Mouse (Mus musculus) cerebellum, adult 9-11 months (tissue): ENCODE data around the gene Hist1h2bh.
"Not testable (repeated sequence)": the region's sequence is repeated elsewhere in the genome, so short reads cannot be mapped to it uniquely, and the experiment has no call there.

ENCODE experiments used
- DNase-seq: peaks from one replicate; pipeline ENCODE4 v3.0.0; 2022

Gene Hist1h2bh

DNA sequence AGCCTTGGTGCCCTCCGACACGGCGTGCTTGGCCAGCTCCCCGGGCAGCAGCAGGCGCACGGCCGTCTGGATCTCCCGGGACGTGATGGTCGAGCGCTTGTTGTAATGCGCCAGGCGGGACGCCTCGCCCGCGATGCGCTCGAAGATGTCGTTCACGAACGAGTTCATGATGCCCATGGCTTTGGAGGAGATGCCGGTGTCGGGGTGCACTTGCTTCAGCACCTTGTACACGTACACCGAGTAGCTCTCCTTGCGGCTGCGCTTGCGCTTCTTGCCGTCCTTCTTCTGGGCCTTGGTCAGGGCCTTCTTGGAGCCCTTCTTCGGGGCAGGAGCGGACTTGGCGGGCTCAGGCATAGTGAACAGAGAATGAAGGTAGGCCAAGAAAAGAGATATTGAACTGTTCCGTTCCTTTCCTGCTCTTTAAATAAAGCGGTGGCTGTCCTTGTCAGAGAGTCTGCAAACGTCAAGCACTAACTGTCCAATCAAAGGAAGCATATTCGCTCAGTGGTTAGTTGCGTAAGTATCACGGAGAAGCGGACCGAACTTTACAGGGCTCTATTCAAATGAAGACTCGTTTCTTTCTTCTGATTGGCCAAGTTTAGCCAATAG lies at the start of gene Hist1h2bh:
Gene Hist1h2bh (minus strand): TSS at position 394 of the 609 bp plus-strand sequence.
- DNase-seq: peak; percentile 67

DNA sequence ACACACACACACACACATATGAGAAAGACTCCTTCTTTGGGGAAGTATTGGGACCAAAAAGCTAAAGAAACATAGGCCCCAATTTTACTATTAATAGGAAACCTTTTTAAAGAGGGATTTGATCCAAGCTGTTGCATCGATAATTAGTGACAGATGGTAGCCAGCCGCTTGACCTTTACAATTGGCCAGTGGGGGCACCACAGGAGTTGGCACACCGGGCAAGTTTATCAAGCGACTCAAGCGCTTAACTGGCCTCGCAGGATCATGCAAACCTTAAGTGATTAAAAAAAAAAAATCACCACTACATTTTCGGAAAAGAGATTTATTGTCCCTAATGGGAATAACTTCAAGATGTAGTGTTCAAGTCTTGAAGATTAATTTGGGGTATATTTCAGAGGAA lies 49.4 kb upstream of the Hist1h2bh start:
- DNase-seq: peak; percentile 70

DNA sequence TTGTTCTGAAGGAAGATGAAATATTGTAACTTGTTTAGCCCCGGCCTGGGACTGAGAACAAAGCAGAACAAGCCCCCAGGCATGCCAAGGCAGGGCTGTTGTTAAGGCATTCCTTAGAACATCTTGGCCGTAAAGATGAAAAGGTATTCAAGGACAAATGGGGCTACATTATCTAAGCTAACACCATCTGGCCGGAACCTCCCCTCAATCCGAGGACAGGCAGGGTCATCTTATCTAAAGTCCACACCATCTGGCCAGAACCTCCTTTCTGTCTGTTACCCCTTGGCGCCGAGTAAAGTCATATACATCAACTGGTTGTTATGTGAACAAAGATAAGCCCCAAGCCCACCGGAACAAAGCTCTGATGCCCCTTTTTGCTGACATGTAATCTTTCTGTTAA lies 48.7 kb upstream of the Hist1h2bh start:
- not testable (repeated sequence) for DNase-seq

DNA sequence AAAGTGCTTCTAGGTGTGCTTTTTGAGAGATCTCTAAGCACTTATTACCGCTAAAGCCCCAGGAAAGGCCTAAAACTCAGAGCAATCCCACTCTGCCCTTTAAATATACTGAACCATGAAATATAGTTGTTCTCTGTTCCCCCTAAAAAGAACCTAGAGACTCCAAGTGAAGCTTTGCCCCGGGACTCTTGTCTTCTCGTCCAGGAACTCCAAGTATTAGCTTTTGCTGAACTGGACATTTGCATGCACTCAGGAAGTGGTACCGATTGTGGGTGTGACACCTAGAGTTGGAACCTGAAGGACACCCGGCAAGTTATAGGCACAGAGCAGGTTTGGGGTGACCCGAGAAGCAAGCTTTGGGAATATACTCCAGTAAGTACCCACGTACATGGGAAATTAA lies 48.0 kb upstream of the Hist1h2bh start:
- DNase-seq: no peak

GRCm38 (mm10) chr13:23586940-23587225 lies 43.7 kb upstream of the Hist1h2bh start:
- DNase-seq: no peak

GRCm38 (mm10) chr13:23586099-23586939 lies 43.1 kb upstream of the Hist1h2bh start:
- DNase-seq: no peak

DNA sequence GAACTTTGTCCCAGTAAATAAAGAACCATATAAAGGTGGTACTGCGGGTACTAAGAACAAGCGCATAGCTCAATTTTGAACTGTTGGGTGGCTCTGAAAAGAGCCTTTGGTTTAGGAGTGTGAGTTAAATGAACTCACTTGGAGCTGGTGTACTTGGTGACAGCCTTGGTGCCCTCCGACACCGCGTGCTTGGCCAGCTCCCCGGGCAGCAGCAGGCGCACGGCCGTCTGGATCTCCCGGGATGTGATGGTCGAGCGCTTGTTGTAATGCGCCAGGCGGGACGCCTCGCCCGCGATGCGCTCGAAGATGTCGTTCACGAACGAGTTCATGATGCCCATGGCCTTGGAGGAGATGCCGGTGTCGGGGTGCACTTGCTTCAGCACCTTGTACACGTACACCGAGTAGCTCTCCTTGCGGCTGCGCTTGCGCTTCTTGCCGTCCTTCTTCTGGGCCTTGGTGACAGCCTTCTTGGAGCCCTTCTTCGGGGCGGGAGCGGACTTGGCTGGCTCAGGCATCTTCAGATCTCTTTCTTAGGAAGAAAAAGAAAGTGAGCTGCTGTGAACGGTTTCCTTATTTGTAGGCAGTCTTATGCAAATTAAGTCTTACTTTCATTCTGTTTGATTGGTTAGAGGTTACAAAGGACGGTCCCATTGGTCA lies 42.4 kb upstream of the Hist1h2bh start:
- DNase-seq: peak; percentile 74

- DNase-seq: peak; percentile 52
Observed at GRCm38 (mm10) chr13:23585029-23585441, 41.8 kb upstream of the Hist1h2bh start.

- no peak for DNase-seq
Observed at GRCm38 (mm10) chr13:23584331-23584730, 41.1 kb upstream of the Hist1h2bh start.

DNA sequence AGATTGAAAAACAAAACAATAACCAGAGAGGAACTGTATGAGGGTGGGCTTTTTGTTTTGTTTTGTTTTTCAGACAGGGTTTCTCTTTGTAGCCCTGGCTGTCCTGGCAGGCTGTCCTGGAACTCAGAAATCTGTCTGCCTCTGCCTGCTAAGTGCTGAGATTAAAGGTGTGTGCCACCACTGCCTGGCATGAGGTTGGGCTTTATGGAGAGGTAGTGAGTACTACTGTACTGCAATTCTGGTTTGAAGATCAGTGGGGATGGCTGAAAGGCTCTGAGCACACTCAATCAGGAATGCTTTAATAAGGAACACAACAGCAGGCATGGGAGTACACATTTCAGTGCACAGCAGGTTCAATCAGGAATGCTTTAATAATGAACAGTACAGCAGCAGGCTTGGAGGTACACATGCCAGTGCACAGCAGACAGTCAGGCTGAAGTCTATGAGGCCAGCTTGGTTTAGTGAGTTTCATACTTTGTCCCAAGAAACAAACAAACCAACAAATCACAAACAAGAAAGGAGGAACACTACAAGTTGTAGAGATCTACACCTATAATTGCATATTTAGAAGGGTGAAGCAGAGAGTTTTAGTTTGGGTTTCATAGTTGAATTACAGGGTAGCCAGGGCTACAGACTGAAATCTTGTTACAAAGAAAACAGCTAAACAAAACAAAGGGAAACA lies 40.3 kb upstream of the Hist1h2bh start:
- no peak for DNase-seq

- no peak for DNase-seq
Observed at GRCm38 (mm10) chr13:23582219-23583056, 39.2 kb upstream of the Hist1h2bh start.

GRCm38 (mm10) chr13:23581408-23582218 lies 38.4 kb upstream of the Hist1h2bh start, which contains the start of gene Hist1h4d:
Gene Hist1h4d, plus strand, starts transcription at chr13:23581598.
- peak; percentile 97 for DNase-seq

GRCm38 (mm10) chr13:23577835-23578234 lies 34.6 kb upstream of the Hist1h2bh start:
- DNase-seq: no peak

GRCm38 (mm10) chr13:23576906-23577639 lies 33.9 kb upstream of the Hist1h2bh start:
- no peak for DNase-seq

GRCm38 (mm10) chr13:23576351-23576881 lies 33.2 kb upstream of the Hist1h2bh start:
- DNase-seq: no peak

DNA sequence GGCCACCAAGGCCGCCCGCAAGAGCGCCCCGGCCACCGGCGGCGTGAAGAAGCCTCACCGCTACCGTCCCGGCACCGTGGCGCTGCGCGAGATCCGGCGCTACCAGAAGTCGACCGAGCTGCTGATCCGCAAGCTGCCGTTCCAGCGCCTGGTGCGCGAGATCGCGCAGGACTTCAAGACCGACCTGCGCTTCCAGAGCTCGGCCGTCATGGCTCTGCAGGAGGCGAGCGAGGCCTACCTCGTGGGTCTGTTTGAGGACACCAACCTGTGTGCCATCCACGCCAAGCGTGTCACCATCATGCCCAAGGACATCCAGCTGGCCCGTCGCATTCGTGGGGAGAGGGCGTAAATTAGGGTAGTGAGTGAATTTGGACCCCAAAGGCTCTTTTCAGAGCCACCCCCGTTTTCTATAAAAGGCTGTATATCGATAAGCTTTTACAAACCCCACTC lies 32.7 kb upstream of the Hist1h2bh start:
- not testable (repeated sequence) for DNase-seq

DNA sequence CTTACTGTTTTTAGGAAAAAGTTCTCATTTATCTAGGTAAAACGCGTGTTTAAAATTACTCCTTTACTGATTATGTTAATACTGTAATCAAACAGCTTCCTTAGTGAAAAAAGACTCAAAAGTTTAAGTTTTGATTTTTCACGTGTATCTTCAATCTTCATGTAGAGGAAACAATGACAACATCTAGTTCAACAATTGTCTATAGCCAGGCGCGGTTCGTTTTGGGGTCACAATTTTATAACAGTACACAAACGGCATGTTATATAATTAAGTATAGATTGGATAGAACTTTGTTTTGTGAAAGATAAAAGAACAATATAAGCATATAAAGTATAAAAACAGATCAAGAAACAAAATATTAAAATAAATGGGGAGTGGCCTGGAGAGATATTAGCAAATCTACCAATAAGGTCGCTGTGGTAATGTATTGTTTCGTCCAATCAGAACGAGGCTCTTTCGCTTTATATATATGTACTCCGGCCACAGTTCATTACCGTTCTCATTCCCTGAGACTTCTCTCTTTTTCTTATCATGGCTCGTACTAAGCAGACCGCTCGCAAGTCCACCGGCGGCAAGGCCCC lies 32.2 kb upstream of the Hist1h2bh start, which contains the start of gene Hist1h3d:
Gene Hist1h3d (plus strand): TSS at position 493 of the 581 bp plus-strand sequence.
- DNase-seq: no peak

- not testable (repeated sequence) for DNase-seq
Observed at GRCm38 (mm10) chr13:23574546-23575170, 31.5 kb upstream of the Hist1h2bh start.

DNA sequence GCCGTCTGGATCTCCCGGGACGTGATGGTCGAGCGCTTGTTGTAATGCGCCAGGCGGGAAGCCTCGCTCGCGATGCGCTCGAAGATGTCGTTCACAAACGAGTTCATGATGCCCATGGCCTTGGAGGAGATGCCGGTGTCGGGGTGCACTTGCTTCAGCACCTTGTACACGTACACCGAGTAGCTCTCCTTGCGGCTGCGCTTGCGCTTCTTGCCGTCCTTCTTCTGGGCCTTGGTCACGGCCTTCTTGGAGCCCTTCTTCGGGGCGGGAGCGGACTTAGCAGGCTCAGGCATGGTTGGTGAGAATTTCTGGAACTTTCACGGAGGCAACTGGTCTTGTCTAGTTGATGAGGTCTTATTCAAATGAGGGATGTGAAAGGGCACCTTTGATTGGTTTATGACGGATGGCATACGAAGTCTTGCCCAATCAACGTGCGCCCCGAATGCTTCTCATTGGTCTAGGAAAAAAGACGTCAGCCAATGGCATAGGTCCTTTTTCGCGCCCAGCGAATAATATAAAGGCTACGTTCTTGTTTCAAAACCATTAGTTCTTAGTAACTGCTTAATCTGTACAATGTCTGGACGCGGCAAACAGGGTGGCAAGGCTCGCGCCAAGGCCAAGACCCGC lies 30.8 kb upstream of the Hist1h2bh start, which contains the start of the genes Hist1h2bf and Hist1h2ad:
Gene Hist1h2bf (minus strand): TSS at position 299 of the 627 bp plus-strand sequence.
Gene Hist1h2ad (plus strand): TSS at position 484 of the 627 bp plus-strand sequence.
- DNase-seq: peak; percentile 86
